Mouse (Mus musculus): ENCODE measurements around the gene Gm20431.

DNA sequence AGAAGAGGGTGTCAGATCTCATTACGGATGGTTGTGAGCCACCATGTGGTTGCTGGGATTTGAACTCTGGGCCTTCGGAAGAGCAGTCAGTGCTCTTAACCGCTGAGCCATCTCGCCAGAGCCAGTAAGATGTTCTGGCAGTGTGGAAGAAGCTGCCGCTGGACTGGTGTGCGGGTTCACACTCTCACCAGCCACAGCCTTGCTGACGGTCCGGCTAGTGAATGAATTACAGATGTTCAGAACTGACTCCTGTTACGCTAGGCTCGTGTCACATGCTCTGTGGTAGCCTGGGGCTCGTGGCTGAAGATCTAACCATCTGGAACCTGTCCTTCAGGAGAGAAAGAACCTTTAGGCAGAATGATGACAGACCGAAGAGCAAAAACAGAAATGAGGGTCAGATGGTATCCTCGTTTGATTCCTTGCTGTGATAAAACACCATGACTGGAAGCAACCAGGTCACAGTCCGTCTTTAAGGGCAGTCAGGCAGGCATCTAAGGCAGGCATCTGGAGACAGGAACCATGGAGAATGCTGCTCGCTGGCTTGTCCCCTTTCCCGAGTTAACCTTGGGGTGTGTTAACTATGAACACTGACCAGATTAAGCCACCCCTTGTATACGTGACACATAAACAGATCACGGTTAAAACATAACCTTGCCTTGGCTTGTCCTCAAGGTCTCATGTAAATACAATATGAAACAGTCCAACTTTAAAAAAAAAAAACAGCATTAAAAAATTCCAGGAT is 4.8 kb upstream of the Gm20431 start:
- TF ChIP-seq GATA1 (IDR thresholded peaks at IDR 0.05; ENCODE audit: borderline replicate concordance, low read length) (no peak), FLI1 (IDR thresholded peaks at IDR 0.05; ENCODE audit: low read length) (no peak)
